Mouse (Mus musculus): ENCODE results near the gene Pfkm. TPM values are rescaled to one million over a fixed set of nuclear protein-coding genes. Genes with fewer than 3 reads are reported as not detected.
A peak's percentile ranks its signal among the peaks of the same experiment; 100 is the strongest.

Pfkm gene
- total and polyA plus RNA-seq, 2 experiments from 2014 or later = 89.9 to 102 TPM

DNA sequence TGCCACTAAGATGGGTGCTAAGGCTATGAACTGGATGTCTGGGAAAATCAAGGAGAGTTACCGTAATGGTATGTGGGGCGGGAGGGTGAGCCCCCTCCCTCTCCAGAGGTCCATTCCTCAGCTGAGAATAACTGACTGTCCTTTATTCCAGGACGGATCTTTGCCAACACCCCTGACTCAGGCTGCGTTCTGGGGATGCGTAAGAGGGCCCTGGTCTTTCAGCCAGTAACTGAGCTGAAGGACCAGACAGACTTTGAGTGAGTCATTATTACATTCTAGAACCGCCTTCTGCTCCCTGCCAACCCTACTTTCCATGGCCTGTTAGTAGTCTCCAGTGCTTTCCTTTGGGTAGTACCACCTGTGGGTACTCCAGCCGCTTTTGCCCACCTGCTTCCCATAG, 39.1 kb downstream of the Pfkm start:
- Histone ChIP-seq H3K36me3 (ENCODE audit: insufficient read depth, low read length) (peaks cover 61% of the 10 kb centered on the region), H3K4me2 (ENCODE audit: low read depth, low read length, poor library complexity, severe bottlenecking) (no peak overlapping the region), H3K9ac (replicated peaks; ENCODE audit: low read length, poor library complexity, severe bottlenecking) (no peak overlapping the region), H3K9me3 (ENCODE audit: low read length) (no peaks in the 10 kb centered on the region), H3K4me1 (ENCODE audit: insufficient read depth, low read length) (no peaks in the 10 kb centered on the region), H3K4me3 (ENCODE audit: low read depth, low read length) (no peak overlapping the region), H3K27me3 (ENCODE audit: insufficient read depth, low read length) (no peaks in the 10 kb centered on the region), H3K27ac (ENCODE audit: low read depth, low read length) (no peak overlapping the region)
- ATAC-seq (ENCODE audit: low FRiP score) (no peak), DNase-seq (ENCODE audit: low spot score) (no peak)
- TF ChIP-seq CTCF (IDR thresholded peaks at IDR 0.05) = no peak
- 93% methylated on average over 7 of the region's 7 CpGs for WGBS

DNA sequence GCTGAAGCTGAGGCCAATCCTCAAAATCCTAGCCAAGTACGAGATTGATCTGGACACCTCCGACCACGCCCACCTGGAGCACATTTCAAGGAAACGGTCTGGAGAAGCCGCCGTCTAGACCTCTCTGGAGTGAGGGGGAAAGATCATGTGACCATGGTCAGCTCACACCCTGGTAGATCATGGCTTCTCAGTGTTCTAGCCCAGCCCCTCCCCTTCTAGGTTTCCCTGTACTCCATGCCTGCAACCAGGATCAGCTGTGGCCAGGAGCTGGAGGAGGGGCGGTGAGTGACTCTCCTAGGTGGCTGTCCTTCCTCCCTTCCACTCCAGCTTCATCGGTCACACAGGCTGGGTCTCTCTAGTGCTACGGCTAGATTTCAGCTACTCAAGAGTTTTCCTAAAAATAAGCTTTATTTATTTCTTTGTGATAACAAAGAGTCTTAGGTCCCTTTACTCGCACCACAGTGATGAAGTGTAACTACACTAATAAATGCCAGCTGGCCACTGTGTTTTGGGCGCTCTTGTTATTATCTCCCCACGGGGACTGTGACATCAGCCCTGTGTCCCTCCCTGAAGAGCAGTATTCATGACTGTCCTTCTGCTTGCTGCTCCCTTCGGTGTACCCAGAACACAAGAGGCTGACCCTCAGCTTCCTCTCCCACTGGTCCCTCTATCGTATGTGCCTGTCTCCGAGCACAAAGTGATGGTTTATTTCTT, 39.7 kb downstream of the Pfkm start:
- Histone ChIP-seq H3K27ac (ENCODE audit: low read depth, low read length) (no peak overlapping the region), H3K9me3 (ENCODE audit: low read length) (no peaks in the 10 kb centered on the region), H3K4me3 (ENCODE audit: low read depth, low read length) (no peak overlapping the region), H3K27me3 (ENCODE audit: insufficient read depth, low read length) (no peaks in the 10 kb centered on the region), H3K36me3 (ENCODE audit: insufficient read depth, low read length) (peaks cover 58% of the 10 kb centered on the region), H3K4me2 (ENCODE audit: low read depth, low read length, poor library complexity, severe bottlenecking) (no peak overlapping the region), H3K4me1 (ENCODE audit: insufficient read depth, low read length) (no peaks in the 10 kb centered on the region), H3K9ac (replicated peaks; ENCODE audit: low read length, poor library complexity, severe bottlenecking) (no peak overlapping the region)
- 87% methylated on average over 15 of the region's 15 CpGs for WGBS
- no peak for TF ChIP-seq CTCF (IDR thresholded peaks at IDR 0.05)
- no peak for DNase-seq (ENCODE audit: low spot score)
- ATAC-seq (ENCODE audit: low FRiP score) = no peak

DNA sequence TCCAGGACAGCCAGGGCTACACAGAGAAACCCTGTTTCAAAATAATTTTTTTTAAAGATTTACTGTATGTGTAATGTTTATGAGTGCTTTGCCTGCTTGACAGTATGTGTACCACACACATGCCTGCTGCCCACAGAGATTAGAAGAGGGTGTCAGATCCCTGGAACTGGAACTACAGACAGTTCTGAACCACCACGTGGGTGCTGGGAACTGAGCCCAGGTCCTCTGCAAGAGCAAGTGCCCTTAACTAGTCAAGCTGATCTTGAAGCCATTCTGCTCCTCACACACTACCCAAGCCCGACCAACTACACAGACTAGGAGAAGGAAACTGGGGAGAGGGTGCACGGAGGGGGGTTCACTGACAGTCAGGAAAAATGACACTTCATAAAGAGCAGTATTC, 41.1 kb downstream of the Pfkm start:
- DNase-seq (ENCODE audit: low spot score) (no peak), ATAC-seq (ENCODE audit: low FRiP score) (no peak)
- H3K27me3 ChIP-seq (ENCODE audit: insufficient read depth, low read length) = no peaks in the 10 kb centered on the region
- no peak for TF ChIP-seq CTCF (IDR thresholded peaks at IDR 0.05)
- H3K4me3 ChIP-seq (ENCODE audit: low read depth, low read length) = no peak overlapping the region
- no peak overlapping the region for H3K4me2 ChIP-seq (ENCODE audit: low read depth, low read length, poor library complexity, severe bottlenecking)
- H3K9me3 ChIP-seq (ENCODE audit: low read length) = no peaks in the 10 kb centered on the region
- H3K27ac ChIP-seq (ENCODE audit: low read depth, low read length) = no peak overlapping the region
- 81% methylated on average over 3 of the region's 3 CpGs for WGBS
- H3K4me1 ChIP-seq (ENCODE audit: insufficient read depth, low read length) = no peaks in the 10 kb centered on the region
- H3K36me3 ChIP-seq (ENCODE audit: insufficient read depth, low read length) = peaks cover 53% of the 10 kb centered on the region
- no peak overlapping the region for H3K9ac ChIP-seq (replicated peaks; ENCODE audit: low read length, poor library complexity, severe bottlenecking)

- H3K36me3 ChIP-seq (ENCODE audit: insufficient read depth, low read length) = peaks cover 51% of the 10 kb centered on the region
- ATAC-seq (ENCODE audit: low FRiP score) = peak; percentile 54; the same call in 1 of the 2 replicates
- H3K9me3 ChIP-seq (ENCODE audit: low read length) = no peaks in the 10 kb centered on the region
- H3K4me2 ChIP-seq (ENCODE audit: low read depth, low read length, poor library complexity, severe bottlenecking) = no peak overlapping the region
- no peaks in the 10 kb centered on the region for H3K27me3 ChIP-seq (ENCODE audit: insufficient read depth, low read length)
- no peak overlapping the region for H3K4me3 ChIP-seq (ENCODE audit: low read depth, low read length)
- H3K4me1 ChIP-seq (ENCODE audit: insufficient read depth, low read length) = no peaks in the 10 kb centered on the region
- H3K9ac ChIP-seq (replicated peaks; ENCODE audit: low read length, poor library complexity, severe bottlenecking) = no peak overlapping the region
- peak; percentile 66 for DNase-seq (ENCODE audit: low spot score)
- peak overlapping the region; percentile 57 for H3K27ac ChIP-seq (ENCODE audit: low read depth, low read length)
- no peak for TF ChIP-seq CTCF (IDR thresholded peaks at IDR 0.05)
- 89% methylated on average over 4 of the region's 4 CpGs for WGBS
These were observed 41.6 kb downstream of the Pfkm start for GRCm38 (mm10) chr15:98134034-98134433.

DNA sequence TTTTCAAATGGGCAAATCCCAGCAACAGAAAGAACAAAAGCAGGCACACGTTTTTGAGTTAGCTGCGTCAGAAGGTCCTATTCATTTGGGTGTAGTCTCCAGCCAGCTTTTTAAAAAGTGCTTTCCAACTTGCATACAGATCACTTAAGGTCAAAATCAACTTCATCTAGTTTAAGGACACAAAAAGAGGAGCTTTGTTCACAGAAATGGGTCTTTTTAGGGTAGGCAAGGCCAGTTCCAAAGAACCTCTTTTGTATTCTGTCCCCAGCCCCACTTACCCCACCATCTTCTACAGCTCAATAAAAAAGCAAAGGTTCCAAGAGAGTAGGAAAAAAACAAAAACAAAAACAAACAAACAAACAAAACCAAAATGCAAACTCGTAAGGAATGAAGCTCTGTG, 42.3 kb downstream of the Pfkm start:
- Histone ChIP-seq H3K27me3 (ENCODE audit: insufficient read depth, low read length) (no peaks in the 10 kb centered on the region), H3K36me3 (ENCODE audit: insufficient read depth, low read length) (peaks cover 46% of the 10 kb centered on the region), H3K4me1 (ENCODE audit: insufficient read depth, low read length) (no peaks in the 10 kb centered on the region), H3K27ac (ENCODE audit: low read depth, low read length) (peak overlapping the region; percentile 57), H3K4me3 (ENCODE audit: low read depth, low read length) (no peak overlapping the region), H3K9me3 (ENCODE audit: low read length) (no peaks in the 10 kb centered on the region), H3K9ac (replicated peaks; ENCODE audit: low read length, poor library complexity, severe bottlenecking) (no peak overlapping the region), H3K4me2 (ENCODE audit: low read depth, low read length, poor library complexity, severe bottlenecking) (no peak overlapping the region)
- TF ChIP-seq CTCF (IDR thresholded peaks at IDR 0.05) = no peak
- peak; percentile 44 for DNase-seq (ENCODE audit: low spot score)
- 72% methylated on average over 3 of the region's 3 CpGs for WGBS
- ATAC-seq (ENCODE audit: low FRiP score) = no peak

DNA sequence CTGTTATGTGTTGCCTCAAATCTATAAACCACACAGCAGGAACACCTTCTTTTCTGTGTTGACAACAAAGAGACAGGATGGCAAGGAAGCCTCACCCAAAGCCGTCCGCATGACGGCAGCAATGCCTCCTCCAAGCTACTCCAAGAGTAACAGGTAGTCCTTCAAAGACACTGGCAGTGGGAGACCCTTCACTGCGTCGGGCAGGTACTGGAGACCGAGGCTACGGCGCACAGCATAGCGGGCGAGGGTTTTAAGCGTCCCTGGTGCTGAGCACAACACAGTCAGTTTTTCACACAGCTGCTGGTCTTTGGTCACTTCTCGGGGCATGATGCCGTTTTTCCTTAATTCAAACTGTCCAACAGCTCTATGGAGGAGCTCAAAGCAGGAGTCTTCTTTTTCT, 43.3 kb downstream of the Pfkm start:
- Histone ChIP-seq H3K4me2 (ENCODE audit: low read depth, low read length, poor library complexity, severe bottlenecking) (no peak overlapping the region), H3K36me3 (ENCODE audit: insufficient read depth, low read length) (peaks cover 40% of the 10 kb centered on the region), H3K27me3 (ENCODE audit: insufficient read depth, low read length) (no peaks in the 10 kb centered on the region), H3K4me3 (ENCODE audit: low read depth, low read length) (no peak overlapping the region), H3K9ac (replicated peaks; ENCODE audit: low read length, poor library complexity, severe bottlenecking) (no peak overlapping the region), H3K27ac (ENCODE audit: low read depth, low read length) (no peak overlapping the region), H3K4me1 (ENCODE audit: insufficient read depth, low read length) (no peaks in the 10 kb centered on the region), H3K9me3 (ENCODE audit: low read length) (no peaks in the 10 kb centered on the region)
- no peak for DNase-seq (ENCODE audit: low spot score)
- ATAC-seq (ENCODE audit: low FRiP score) = no peak
- WGBS = 94% methylated on average over 13 of the region's 13 CpGs
- no peak for TF ChIP-seq CTCF (IDR thresholded peaks at IDR 0.05)

Measured in midbrain, postnatal 0 days (tissue).